Mouse (Mus musculus) hindbrain, embryonic 13.5 days (tissue): Measurements from ENCODE around the gene Gm8122. TPM values are rescaled to one million over a fixed set of nuclear protein-coding genes. Genes with fewer than 3 reads are reported as not detected.
"Not testable (repeated sequence)": the region's sequence is repeated elsewhere in the genome, so short reads cannot be mapped to it uniquely, and the experiment has no call there.

Experiments used
- ATAC-seq: fragments of 200-750 bp; cut with Nextera tagmentation; 2 replicates; pipeline ENCODE4 v1.8.0; 2017; ENCODE audit warnings: moderate TSS enrichment; ENCODE audit not compliant: low FRiP score
- H3K27ac ChIP-seq: fragments of 300-500 bp; sonication (generic); 2 replicates; pipeline ENCODE4 v1.5.1; 2015; ENCODE audit warnings: inconsistent platforms, mild to moderate bottlenecking, moderate library complexity
- H3K27me3 ChIP-seq: fragments of 300-500 bp; sonication (generic); 2 replicates; pipeline ENCODE4 v1.6.1; 2015; ENCODE audit warnings: mild to moderate bottlenecking, inconsistent platforms
- H3K36me3 ChIP-seq: fragments of 300-500 bp; sonication (generic); 2 replicates; pipeline ENCODE4 v1.6.1; 2015; ENCODE audit warnings: mild to moderate bottlenecking, inconsistent platforms
- H3K4me1 ChIP-seq: fragments of 300-500 bp; sonication (generic); replicated peaks from 2 replicates; pipeline ENCODE4 v1.6.1; 2015; ENCODE audit warnings: inconsistent platforms
- H3K4me2 ChIP-seq: fragments of 300-500 bp; sonication (generic); 2 replicates; pipeline ENCODE4 v1.6.1; 2015; ENCODE audit warnings: inconsistent platforms, mild to moderate bottlenecking, moderate library complexity
- H3K4me3 ChIP-seq: fragments of 300-500 bp; sonication (generic); 2 replicates; pipeline ENCODE4 v1.5.1; 2015; ENCODE audit warnings: mild to moderate bottlenecking, inconsistent platforms
- H3K9ac ChIP-seq: fragments of 300-500 bp; sonication (generic); 2 replicates; pipeline ENCODE4 v1.6.1; 2015; ENCODE audit warnings: mild to moderate bottlenecking, inconsistent platforms
- H3K9me3 ChIP-seq: fragments of 300-500 bp; sonication (generic); 2 replicates; pipeline ENCODE4 v1.6.1; 2016; ENCODE audit warnings: inconsistent platforms
- WGBS: fragments of 180-500 bp; shearing (Covaris S2); methylation state at CpG from one replicate; pipeline ENCODE4 v1.1.7; 2015; 5-methylcytosine and 5-hydroxymethylcytosine counted together
- polyA plus RNA-seq: library from polyadenylated mRNA; unstranded; fragments of >200 nt; fragmentation: Nextera tagmentation; extraction: Ambion mirVana; gene quantifications from 2 replicates; pipeline ENCODE4 v1.2.1, GENCODE M21; 2015

The Gm8122 gene
- polyA plus RNA-seq, 1 experiment from 2014 or later: not detected

GRCm38 (mm10) chr14:43249611-43250170 is 14.6 kb upstream of the Gm8122 start:
- not testable (repeated sequence) for H3K9me3 ChIP-seq, ATAC-seq, H3K4me3 ChIP-seq, H3K9ac ChIP-seq, H3K4me1 ChIP-seq, H3K27me3 ChIP-seq, H3K36me3 ChIP-seq, H3K4me2 ChIP-seq, H3K27ac ChIP-seq
- 29% methylated on average over 10 of the region's 12 CpGs for WGBS

DNA sequence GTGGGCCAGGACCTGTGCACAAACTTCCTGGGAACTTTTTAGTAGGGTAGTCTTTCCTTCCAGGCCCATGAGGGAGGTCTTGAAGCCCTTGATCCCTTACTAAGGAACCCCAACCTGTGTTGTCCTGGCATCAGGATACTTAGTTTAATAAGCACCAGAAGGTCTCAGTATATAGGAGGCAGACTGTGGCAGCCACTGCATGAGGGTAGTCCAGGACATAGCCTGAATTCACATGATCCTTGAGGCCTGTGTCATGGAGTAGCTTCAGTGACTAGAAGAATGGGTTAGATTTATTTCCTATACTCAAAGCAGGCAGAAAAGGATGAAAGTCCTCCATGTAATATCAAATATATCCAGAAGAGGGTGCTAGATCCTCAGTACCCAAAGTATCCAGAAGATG is 2.7 kb upstream of the Gm8122 start:
- not testable (repeated sequence) for H3K36me3 ChIP-seq, ATAC-seq, H3K27ac ChIP-seq, H3K27me3 ChIP-seq, H3K4me1 ChIP-seq, H3K9me3 ChIP-seq, H3K4me3 ChIP-seq, H3K4me2 ChIP-seq, H3K9ac ChIP-seq

Other genes starting within 250 kb of the Gm8122 start
- not detected in 2 replicates for gene Gm8082, start 241.7 kb downstream of the Gm8122 start, polyA plus RNA-seq
- gene Gm10376, start 219.7 kb downstream of the Gm8122 start, polyA plus RNA-seq: not detected in 2 replicates
- gene Gm8094, start 158.7 kb downstream of the Gm8122 start, polyA plus RNA-seq: not detected in 2 replicates
- not detected in 2 replicates for gene Gm8104, start 134.7 kb downstream of the Gm8122 start, polyA plus RNA-seq
- gene Gm7233, start 55.4 kb downstream of the Gm8122 start, polyA plus RNA-seq: not detected in 2 replicates
- not detected in 2 replicates for gene Gm8126, start 23.3 kb upstream of the Gm8122 start, polyA plus RNA-seq
- 0.16 TPM in 1 of 2 replicates, not detected in the other for gene Gm9732, start 39.7 kb upstream of the Gm8122 start, polyA plus RNA-seq
- gene Gm8127, start 58.5 kb upstream of the Gm8122 start, polyA plus RNA-seq: not detected in 2 replicates
- gene 1700001F09Rik, start 112.5 kb upstream of the Gm8122 start, polyA plus RNA-seq: not detected in 2 replicates
- gene Gm8138, start 181.0 kb upstream of the Gm8122 start, polyA plus RNA-seq: not detected in 2 replicates